Mouse (Mus musculus): ENCODE data around the gene Nhej1. TPM values are rescaled to one million over a fixed set of nuclear protein-coding genes. Genes with fewer than 3 reads are reported as not detected.

The Nhej1 gene
- 2.2 and 2.3 TPM in 2 replicates for polyA plus RNA-seq (2012; rRNA removed)

DNA sequence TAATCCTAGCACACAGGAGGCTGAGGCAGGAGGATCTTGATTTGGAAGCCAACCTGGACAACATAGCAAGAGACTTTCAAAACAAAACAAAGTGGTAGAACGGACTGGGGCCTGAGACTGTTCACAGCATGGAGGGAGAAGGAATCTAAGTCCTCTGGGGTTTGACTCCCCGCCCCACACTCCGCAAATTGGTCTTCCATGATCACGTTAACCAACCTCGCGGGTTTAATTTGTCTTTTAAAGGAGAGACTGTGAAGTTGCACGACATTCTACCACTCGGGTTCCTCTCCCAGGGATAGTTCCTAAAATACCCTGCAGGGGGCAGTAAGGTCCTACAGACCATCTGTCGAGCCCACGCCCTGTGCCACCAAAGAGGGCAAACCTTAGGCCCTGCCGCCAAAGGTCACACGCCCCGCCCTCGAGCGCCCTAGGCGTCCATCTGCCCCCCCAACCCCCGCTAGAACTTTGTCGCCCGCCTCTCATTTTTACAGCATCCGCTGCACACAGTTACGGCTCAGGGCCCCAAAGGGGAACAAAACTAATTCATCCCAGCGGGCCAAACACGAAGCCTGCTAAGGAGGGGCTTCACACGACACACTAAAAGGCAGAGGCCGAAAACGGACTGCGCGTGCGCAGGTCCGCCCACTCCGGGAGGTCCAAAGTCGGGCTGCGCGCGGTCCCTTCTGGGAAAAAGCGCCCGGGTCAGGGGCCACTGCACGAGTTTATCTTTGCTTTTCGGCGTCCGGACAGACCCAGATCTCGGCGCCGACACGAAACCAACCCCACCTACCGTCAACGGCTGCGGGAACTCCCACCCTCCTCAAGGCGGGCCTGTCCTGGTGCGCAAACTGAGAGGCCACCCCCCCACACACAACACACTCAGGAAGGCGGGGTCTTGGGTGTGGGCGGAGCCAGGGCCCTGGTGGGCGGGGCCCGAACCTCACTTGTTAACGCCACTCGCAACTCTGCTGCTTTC, at the start of gene Nhej1:
Gene Nhej1, minus strand, starts transcription at position 855 of the 976 bp plus-strand sequence.

GRCm38 (mm10) chr1:75168472-75169464, 43.8 kb upstream of the Nhej1 start, which contains the start of gene Zfand2b:
TSS of gene Zfand2b (plus strand) at chr1:75168646.

GRCm38 (mm10) chr1:75142301-75143261, 17.6 kb upstream of the Nhej1 start, which contains the start of the genes Cnppd1 and Retreg2:
TSS of gene Cnppd1 (minus strand) at chr1:75142711.
TSS of gene Retreg2 (plus strand) at chr1:75142778.

DNA sequence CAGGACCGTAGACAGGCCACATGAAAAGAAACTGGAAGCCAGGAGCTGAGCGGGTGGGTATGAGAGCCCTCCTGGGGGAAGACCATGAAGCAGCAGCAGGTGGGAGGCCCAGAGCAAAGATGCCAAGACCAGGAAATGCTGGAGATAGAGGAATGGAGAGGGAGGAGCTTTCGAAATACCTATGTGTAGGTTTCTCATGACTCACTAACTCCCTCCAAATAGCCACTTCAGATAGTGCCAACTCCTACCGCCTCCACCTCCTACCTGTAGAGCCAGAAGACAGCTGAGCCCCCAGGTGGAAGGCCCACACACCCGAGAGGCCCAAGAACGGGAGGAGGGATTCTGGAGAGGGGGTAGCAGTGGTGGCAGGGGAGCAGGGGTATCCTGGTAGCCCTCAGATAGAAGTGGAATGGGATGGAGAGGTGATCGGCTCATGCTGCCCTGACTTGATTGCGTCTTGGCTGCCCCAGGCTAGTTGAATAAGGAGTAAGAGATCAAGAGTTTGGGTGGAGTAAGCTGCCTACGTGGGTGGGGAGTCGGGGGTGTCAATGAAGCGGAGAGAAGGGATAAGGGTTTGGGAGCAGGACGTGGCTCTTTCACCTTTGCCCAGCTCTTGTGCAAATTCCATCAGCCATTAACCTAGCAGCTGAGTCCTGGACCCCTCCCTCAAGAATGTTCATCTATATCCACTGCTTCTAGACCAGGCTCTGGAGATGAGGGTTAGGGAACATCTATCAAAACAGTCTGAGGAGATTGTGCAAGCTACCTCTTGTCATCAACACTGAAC, 8.6 kb upstream of the Nhej1 start, which contains the start of gene Slc23a3:
Gene Slc23a3, minus strand, starts transcription at position 470 of the 787 bp plus-strand sequence.

GRCm38 (mm10) chr1:74951556-74952210, 173.3 kb downstream of the Nhej1 start, which contains the start of gene Ihh:
TSS of gene Ihh (minus strand) at chr1:74951672.

DNA sequence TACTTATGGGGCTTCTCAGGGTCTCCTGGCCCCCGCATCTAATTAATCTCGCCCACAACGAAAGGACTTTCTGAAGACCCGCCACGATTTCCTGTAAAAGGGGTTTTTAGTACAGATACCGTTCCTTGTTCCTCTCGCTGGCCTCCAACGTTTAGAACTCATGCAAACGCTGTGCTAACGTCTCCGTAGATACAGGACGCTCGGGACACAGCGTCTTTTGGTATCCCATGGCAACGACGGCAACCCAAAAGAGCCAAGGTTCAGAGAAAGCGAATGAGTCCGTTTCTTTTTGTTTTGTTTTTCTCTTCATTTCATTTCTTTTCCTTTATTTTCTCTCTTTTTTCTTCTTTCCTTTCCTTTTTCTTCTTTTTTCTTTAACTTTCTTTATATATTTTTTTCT, 189.6 kb downstream of the Nhej1 start, which contains the start of gene Cfap65:
Gene Cfap65, minus strand, starts transcription at position 198 of the 400 bp plus-strand sequence.

Other genes starting within 250 kb of the Nhej1 start
- gene Fev, start 239.8 kb downstream of the Nhej1 start, polyA plus RNA-seq (2012; rRNA removed): 0.02 TPM in 1 of 2 replicates, not detected in the other
- not detected in 2 replicates for gene Cryba2, start 232.1 kb downstream of the Nhej1 start, polyA plus RNA-seq (2012; rRNA removed)
- gene Cfap65, start 189.6 kb downstream of the Nhej1 start, polyA plus RNA-seq (2012; rRNA removed): not detected in 2 replicates
- gene Ihh, start 173.5 kb downstream of the Nhej1 start, polyA plus RNA-seq (2012; rRNA removed): 7.8 and 8.2 TPM in 2 replicates
- 1.2 TPM in 2 replicates for gene Slc23a3, start 8.7 kb upstream of the Nhej1 start, polyA plus RNA-seq (2012; rRNA removed)
- gene Cnppd1, start 17.5 kb upstream of the Nhej1 start, polyA plus RNA-seq (2012; rRNA removed): 26.9 and 31.0 TPM in 2 replicates
- gene Retreg2, start 17.6 kb upstream of the Nhej1 start, polyA plus RNA-seq (2012; rRNA removed): 50.7 and 54.5 TPM in 2 replicates
- 41.4 and 42.2 TPM in 2 replicates for gene Zfand2b, start 43.4 kb upstream of the Nhej1 start, polyA plus RNA-seq (2012; rRNA removed)
- gene Abcb6, start 55.2 kb upstream of the Nhej1 start, polyA plus RNA-seq (2012; rRNA removed): 25.8 and 25.9 TPM in 2 replicates
- 11.0 and 13.7 TPM in 2 replicates for gene Ankzf1, start 67.0 kb upstream of the Nhej1 start, polyA plus RNA-seq (2012; rRNA removed)
- 22.2 and 26.3 TPM in 2 replicates for gene Atg9a, start 67.0 kb upstream of the Nhej1 start, polyA plus RNA-seq (2012; rRNA removed)
- 4.7 and 4.9 TPM in 2 replicates for gene Glb1l, start 85.6 kb upstream of the Nhej1 start, polyA plus RNA-seq (2012; rRNA removed)
- gene Stk16, start 85.6 kb upstream of the Nhej1 start, polyA plus RNA-seq (2012; rRNA removed): 104 and 122 TPM in 2 replicates
- 103 and 117 TPM in 2 replicates for gene Tuba4a, start 94.7 kb upstream of the Nhej1 start, polyA plus RNA-seq (2012; rRNA removed)
- not detected in 2 replicates for gene A630095N17Rik, start 106.9 kb upstream of the Nhej1 start, polyA plus RNA-seq (2012; rRNA removed)
- gene Dnajb2, start 111.2 kb upstream of the Nhej1 start, polyA plus RNA-seq (2012; rRNA removed): 20.3 and 23.9 TPM in 2 replicates
- 0.10 TPM in 2 replicates for gene Ptprn, start 139.3 kb upstream of the Nhej1 start, polyA plus RNA-seq (2012; rRNA removed)
- gene Resp18, start 153.2 kb upstream of the Nhej1 start, polyA plus RNA-seq (2012; rRNA removed): not detected in 2 replicates
- gene Dnpep, start 192.8 kb upstream of the Nhej1 start, polyA plus RNA-seq (2012; rRNA removed): 61.8 and 63.4 TPM in 2 replicates
- 2.0 and 2.2 TPM in 2 replicates for gene Des, start 235.1 kb upstream of the Nhej1 start, polyA plus RNA-seq (2012; rRNA removed)

Data from liver, embryonic 18 days (tissue).